Mouse (Mus musculus) hindbrain, embryonic 15.5 days (tissue): ENCODE data around the gene Olfr68. TPM values are rescaled to one million over a fixed set of nuclear protein-coding genes. Genes with fewer than 3 reads are reported as not detected.

Source experiments
- ATAC-seq: fragments of 200-750 bp; cut with Nextera tagmentation; 2 replicates; pipeline ENCODE4 v1.8.0; 2017; ENCODE audit warnings: low read depth, moderate number of reproducible peaks, moderate TSS enrichment; ENCODE audit not compliant: low FRiP score
- H3K27ac ChIP-seq: fragments of 300-500 bp; sonication (generic); replicated peaks from 2 replicates; pipeline ENCODE4 v1.5.1; 2015; ENCODE audit warnings: mild to moderate bottlenecking, inconsistent platforms
- H3K27me3 ChIP-seq: fragments of 300-500 bp; sonication (generic); 2 replicates; pipeline ENCODE4 v1.6.1; 2015; ENCODE audit warnings: control low read depth, inconsistent platforms
- H3K36me3 ChIP-seq: fragments of 300-500 bp; sonication (generic); 2 replicates; pipeline ENCODE4 v1.6.1; 2015; ENCODE audit warnings: control low read depth, inconsistent platforms
- H3K4me1 ChIP-seq: fragments of 300-500 bp; sonication (generic); replicated peaks from 2 replicates; pipeline ENCODE4 v1.6.1; 2015; ENCODE audit warnings: control low read depth, inconsistent platforms
- H3K4me2 ChIP-seq: fragments of 300-500 bp; sonication (generic); 2 replicates; pipeline ENCODE4 v1.6.1; 2015; ENCODE audit warnings: moderate library complexity, mild to moderate bottlenecking, inconsistent platforms
- H3K4me3 ChIP-seq: fragments of 300-500 bp; sonication (generic); 2 replicates; pipeline ENCODE4 v1.5.1; 2015; ENCODE audit warnings: mild to moderate bottlenecking, inconsistent platforms
- H3K9ac ChIP-seq: fragments of 300-500 bp; sonication (generic); 2 replicates; pipeline ENCODE4 v1.6.1; 2015; ENCODE audit warnings: inconsistent platforms
- H3K9me3 ChIP-seq: fragments of 300-500 bp; sonication (generic); 2 replicates; pipeline ENCODE4 v1.6.1; 2016; ENCODE audit warnings: control low read depth, inconsistent platforms
- WGBS: fragments of 180-500 bp; shearing (Covaris S2); methylation state at CpG from one replicate; pipeline ENCODE4 v1.1.7; 2015; 5-methylcytosine and 5-hydroxymethylcytosine counted together
- polyA plus RNA-seq: library from polyadenylated mRNA; unstranded; fragments of >200 nt; fragmentation: Nextera tagmentation; extraction: Ambion mirVana; gene quantifications from 2 replicates; pipeline ENCODE4 v1.2.1, GENCODE M21; 2015

The Olfr68 gene
- polyA plus RNA-seq, 1 experiment from 2014 or later, result not detected

- no peak for ATAC-seq
- WGBS, result 79% methylated on average over 2 of the region's 2 CpGs
- no peaks in the 10 kb centered on the region for H3K36me3 ChIP-seq
- H3K4me1 ChIP-seq, result no peaks in the 10 kb centered on the region
- no peaks in the 10 kb centered on the region for H3K9me3 ChIP-seq
- H3K9ac ChIP-seq, result no peak within 1 kb of the TSS
- no peak within 1 kb of the TSS for H3K4me3 ChIP-seq
- H3K27ac ChIP-seq, result no peak within 1 kb of the TSS
- H3K27me3 ChIP-seq, result no peaks in the 10 kb centered on the region
- no peak within 1 kb of the TSS for H3K4me2 ChIP-seq
These were observed 34.7 kb downstream of the Olfr68 start, which contains the start of gene Olfr629 for GRCm38 (mm10) chr7:103744843-103745242. Gene Olfr629 (minus strand): TSS chr7:103744943.

DNA sequence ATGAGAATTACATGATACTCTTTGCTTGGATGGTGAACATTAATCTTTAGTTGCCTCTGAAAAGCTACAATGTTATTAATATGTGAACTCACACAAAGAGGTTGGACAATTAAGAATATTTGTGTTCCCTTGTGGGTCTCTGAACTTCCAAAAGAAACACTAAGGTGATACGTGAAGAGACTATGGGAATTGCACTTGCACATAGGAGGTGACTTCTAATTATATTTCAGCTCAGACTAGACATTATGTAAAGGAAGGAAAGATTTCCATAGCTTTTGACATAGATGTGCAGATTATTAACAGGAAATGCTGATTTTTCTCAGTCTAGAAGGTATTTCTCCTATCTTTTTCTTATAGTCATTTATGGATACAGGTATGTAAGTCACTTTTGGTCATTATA is 49.4 kb downstream of the Olfr68 start, which contains the start of gene Olfr628:
Olfr628 (plus strand) TSS at position 301 of the 400 bp plus-strand sequence.
- no peak for ATAC-seq
- 84% methylated on average over 1 of the region's 1 CpGs for WGBS
- Histone ChIP-seq H3K27me3 (no peaks in the 10 kb centered on the region), H3K27ac (no peak within 1 kb of the TSS), H3K4me2 (no peak within 1 kb of the TSS), H3K9me3 (no peaks in the 10 kb centered on the region), H3K4me3 (no peak within 1 kb of the TSS), H3K4me1 (no peaks in the 10 kb centered on the region), H3K36me3 (no peaks in the 10 kb centered on the region), H3K9ac (no peak within 1 kb of the TSS)

Other genes with a start within 250 kb of the Olfr68 start
- gene Olfr612, start 237.0 kb downstream of the Olfr68 start, polyA plus RNA-seq, result not detected in 2 replicates
- gene Olfr613, start 231.6 kb downstream of the Olfr68 start, polyA plus RNA-seq, result not detected in 2 replicates
- gene Olfr615, start 223.6 kb downstream of the Olfr68 start, polyA plus RNA-seq, result not detected in 2 replicates
- gene Olfr616, start 210.6 kb downstream of the Olfr68 start, polyA plus RNA-seq, result not detected in 2 replicates
- not detected in 2 replicates for gene Olfr617, start 206.6 kb downstream of the Olfr68 start, polyA plus RNA-seq
- not detected in 2 replicates for gene Olfr618, start 189.6 kb downstream of the Olfr68 start, polyA plus RNA-seq
- gene Olfr619, start 179.1 kb downstream of the Olfr68 start, polyA plus RNA-seq, result not detected in 2 replicates
- gene Olfr620, start 167.2 kb downstream of the Olfr68 start, polyA plus RNA-seq, result not detected in 2 replicates
- gene Olfr622, start 137.0 kb downstream of the Olfr68 start, polyA plus RNA-seq, result not detected in 2 replicates
- not detected in 2 replicates for gene Olfr623, start 116.0 kb downstream of the Olfr68 start, polyA plus RNA-seq
- 0.03 TPM in 1 of 2 replicates, not detected in the other for gene Olfr624, start 108.5 kb downstream of the Olfr68 start, polyA plus RNA-seq
- not detected in 2 replicates for gene Olfr625-ps1, start 97.0 kb downstream of the Olfr68 start, polyA plus RNA-seq
- gene Olfr243, start 65.0 kb downstream of the Olfr68 start, polyA plus RNA-seq, result not detected in 2 replicates
- not detected in 2 replicates for gene Olfr628, start 49.3 kb downstream of the Olfr68 start, polyA plus RNA-seq
- gene Olfr629, start 34.8 kb downstream of the Olfr68 start, polyA plus RNA-seq, result not detected in 2 replicates
- not detected in 2 replicates for gene Olfr630, start 22.4 kb downstream of the Olfr68 start, polyA plus RNA-seq
- gene Olfr69, start 8.1 kb downstream of the Olfr68 start, polyA plus RNA-seq, result not detected in 2 replicates
- not detected in 2 replicates for gene Olfr67, start 12.1 kb upstream of the Olfr68 start, polyA plus RNA-seq
- gene Hbb-bt, start 34.3 kb upstream of the Olfr68 start, polyA plus RNA-seq, result 1,494 and 1,956 TPM in 2 replicates
- 4,421 and 5,872 TPM in 2 replicates for gene Hbb-bs, start 48.4 kb upstream of the Olfr68 start, polyA plus RNA-seq
- gene Hbb-bh2, start 60.8 kb upstream of the Olfr68 start, polyA plus RNA-seq, result not detected in 2 replicates
- gene Hbb-bh1, start 63.5 kb upstream of the Olfr68 start, polyA plus RNA-seq, result 1.3 and 2.5 TPM in 2 replicates
- gene Hbb-y, start 73.5 kb upstream of the Olfr68 start, polyA plus RNA-seq, result 123 and 187 TPM in 2 replicates
- gene Olfr66, start 106.6 kb upstream of the Olfr68 start, polyA plus RNA-seq, result not detected in 2 replicates
- gene Olfr64, start 114.8 kb upstream of the Olfr68 start, polyA plus RNA-seq, result not detected in 2 replicates
- not detected in 2 replicates for gene Olfr65, start 123.8 kb upstream of the Olfr68 start, polyA plus RNA-seq
- gene Olfr631, start 149.1 kb upstream of the Olfr68 start, polyA plus RNA-seq, result not detected in 2 replicates
- gene Olfr632, start 154.6 kb upstream of the Olfr68 start, polyA plus RNA-seq, result not detected in 2 replicates
- not detected in 2 replicates for gene Olfr633, start 164.7 kb upstream of the Olfr68 start, polyA plus RNA-seq
- not detected in 2 replicates for gene Olfr635, start 191.5 kb upstream of the Olfr68 start, polyA plus RNA-seq
- not detected in 2 replicates for gene Olfr638, start 219.0 kb upstream of the Olfr68 start, polyA plus RNA-seq
- 0.03 TPM in 1 of 2 replicates, not detected in the other for gene Olfr639, start 237.6 kb upstream of the Olfr68 start, polyA plus RNA-seq
- gene Olfr640, start 245.9 kb upstream of the Olfr68 start, polyA plus RNA-seq, result not detected in 2 replicates